Mouse (Mus musculus): ENCODE data around the gene Dcaf4.

- no peak for TF ChIP-seq CTCF (IDR thresholded peaks at IDR 0.05; ENCODE audit: insufficient read depth, low read length)
- TF ChIP-seq POLR2A (IDR thresholded peaks at IDR 0.05; ENCODE audit: borderline replicate concordance, extremely low read depth, low read depth, low read length) = no peak
Measured at GRCm38 (mm10) chr12:83543997-83544396, 23.7 kb downstream of the Dcaf4 start.
